Mouse (Mus musculus) C2C12 (cell line): ENCODE data around the gene Paip2b. TPM values are rescaled to one million over a fixed set of nuclear protein-coding genes. Genes with fewer than 3 reads are reported as not detected.
"Not testable (repeated sequence)": the region's sequence is repeated elsewhere in the genome, so short reads cannot be mapped to it uniquely, and the experiment has no call there.

Source experiments
- H3K27me3 ChIP-seq: one replicate; pipeline ENCODE4 v1.6.1; 2011; ENCODE audit not compliant: control insufficient read depth, insufficient read depth, insufficient read length
- H3K36me3 ChIP-seq: one replicate; pipeline ENCODE4 v1.6.1; 2011; ENCODE audit not compliant: control insufficient read depth, insufficient read depth
- H3K4me3 ChIP-seq: one replicate; pipeline ENCODE4 v1.5.1; 2011; ENCODE audit warnings: mild to moderate bottlenecking, control low read depth; ENCODE audit not compliant: poor library complexity, insufficient read depth, severe bottlenecking
- H3K79me2 ChIP-seq: one replicate; pipeline ENCODE4 v1.6.1; 2011; ENCODE audit not compliant: control insufficient read depth, insufficient read depth
- H3K79me3 ChIP-seq: one replicate; pipeline ENCODE4 v1.6.1; 2011; ENCODE audit warnings: low read depth, control low read depth
- H3ac ChIP-seq: one replicate; pipeline ENCODE3; 2011; ENCODE audit warnings: low read depth; ENCODE audit not compliant: control insufficient read depth, insufficient read length
- CEBPB ChIP-seq: IDR thresholded peaks from one replicate; pipeline ENCODE4 v1.6.1; 2011; ENCODE audit warnings: low read depth, mild to moderate bottlenecking, control low read depth, moderate library complexity
- CTCF ChIP-seq: IDR thresholded peaks from one replicate; pipeline ENCODE4 v1.5.1; 2011; ENCODE audit not compliant: control insufficient read depth, insufficient read depth, insufficient read length
- FOSL1 ChIP-seq: IDR thresholded peaks from one replicate; pipeline ENCODE4 v1.8.0; 2011; ENCODE audit warnings: mild to moderate bottlenecking, low read length; ENCODE audit not compliant: poor library complexity, insufficient read depth, severe bottlenecking
- MAX ChIP-seq: IDR thresholded peaks from one replicate; pipeline ENCODE4 v1.6.1; 2011; ENCODE audit warnings: mild to moderate bottlenecking, control low read depth
- MYOD1 ChIP-seq: IDR thresholded peaks from one replicate; pipeline ENCODE4 v1.6.1; 2011; ENCODE audit warnings: low read depth; ENCODE audit not compliant: control insufficient read depth, insufficient read length
- MYOG ChIP-seq: IDR thresholded peaks from one replicate; pipeline ENCODE4 v1.6.1; 2011; ENCODE audit not compliant: control insufficient read depth, insufficient read length; ENCODE audit errors: extremely low read depth
- USF1 ChIP-seq: IDR thresholded peaks from one replicate; pipeline ENCODE4 v1.6.1; 2011; ENCODE audit warnings: low read depth, mild to moderate bottlenecking, control low read depth, moderate library complexity
- polyA plus RNA-seq: library from polyadenylated mRNA; unstranded; fragments of >200 nt; fragmentation: generic; extraction: Trizol; gene quantifications from one replicate; pipeline ENCODE4 v1.2.1, GENCODE M21; 2012; ENCODE audit warnings: missing spikeins

The Paip2b gene
- polyA plus RNA-seq, 1 experiment, result 12.6 TPM

GRCm38 (mm10) chr6:83795492-83795900 lies 36.0 kb downstream of the Paip2b start:
- Histone ChIP-seq H3K79me2 (no peaks in the 10 kb centered on the region), H3K36me3 (peaks cover 7% of the 10 kb centered on the region), H3K79me3 (no peaks in the 10 kb centered on the region), H3K27me3 (no peaks in the 10 kb centered on the region), H3K4me3 (peak overlapping the region; percentile 64), H3ac (peak overlapping the region; percentile 80)
- no peak for TF ChIP-seq MYOG
- TF ChIP-seq FOSL1, result no peak
- no peak for TF ChIP-seq USF1
- TF ChIP-seq CEBPB, result peak; percentile 89
- TF ChIP-seq CTCF, result no peak
- TF ChIP-seq MAX, result no peak
- no peak for TF ChIP-seq MYOD1

- Histone ChIP-seq H3K36me3 (peaks cover 7% of the 10 kb centered on the region), H3K79me3 (no peaks in the 10 kb centered on the region), H3ac (peak within 1 kb of the TSS; percentile 80), H3K4me3 (peak within 1 kb of the TSS; percentile 64), H3K79me2 (no peaks in the 10 kb centered on the region), H3K27me3 (no peaks in the 10 kb centered on the region)
- TF ChIP-seq FOSL1 (no peak), MYOD1 (no peak), USF1 (peak; percentile 84), MAX (peak; percentile 34), CEBPB (no peak), MYOG (no peak), CTCF (no peak)
Measured at GRCm38 (mm10) chr6:83794760-83795296, 36.7 kb downstream of the Paip2b start, which contains the start of gene Nagk. Gene Nagk, plus strand, starts transcription at chr6:83794982.

GRCm38 (mm10) chr6:83791251-83791890 lies 40.2 kb downstream of the Paip2b start:
- Histone ChIP-seq H3K36me3 (no peaks in the 10 kb centered on the region), H3K4me3 (no peak overlapping the region), H3K79me2 (no peaks in the 10 kb centered on the region), H3K79me3 (no peaks in the 10 kb centered on the region), H3K27me3 (peaks cover 6% of the 10 kb centered on the region), H3ac (no peak overlapping the region)
- peak; percentile 8 for TF ChIP-seq MYOD1
- no peak for TF ChIP-seq CEBPB
- TF ChIP-seq MAX, result no peak
- no peak for TF ChIP-seq FOSL1
- TF ChIP-seq MYOG, result no peak

- not testable (repeated sequence) for H3K79me2 ChIP-seq, H3K79me3 ChIP-seq, H3K27me3 ChIP-seq, H3K36me3 ChIP-seq, H3ac ChIP-seq, H3K4me3 ChIP-seq
Measured at GRCm38 (mm10) chr6:83790533-83790932, 41.0 kb downstream of the Paip2b start.

GRCm38 (mm10) chr6:83788554-83788953 lies 43.0 kb downstream of the Paip2b start:
- Histone ChIP-seq H3K27me3 (peaks cover 12% of the 10 kb centered on the region), H3K4me3 (no peak overlapping the region), H3K79me2 (no peaks in the 10 kb centered on the region), H3K36me3 (no peaks in the 10 kb centered on the region), H3ac (no peak overlapping the region), H3K79me3 (no peaks in the 10 kb centered on the region)
- no peak for TF ChIP-seq MAX
- TF ChIP-seq USF1, result no peak
- no peak for TF ChIP-seq MYOG
- no peak for TF ChIP-seq CTCF
- TF ChIP-seq CEBPB, result no peak
- no peak for TF ChIP-seq FOSL1
- TF ChIP-seq MYOD1, result no peak

- Histone ChIP-seq H3ac (no peak overlapping the region), H3K79me2 (no peaks in the 10 kb centered on the region), H3K36me3 (no peaks in the 10 kb centered on the region), H3K27me3 (peaks cover 12% of the 10 kb centered on the region), H3K79me3 (no peaks in the 10 kb centered on the region), H3K4me3 (no peak overlapping the region)
- no peak for TF ChIP-seq CEBPB
- no peak for TF ChIP-seq CTCF
- TF ChIP-seq USF1, result no peak
- TF ChIP-seq MAX, result no peak
- no peak for TF ChIP-seq MYOG
Measured at GRCm38 (mm10) chr6:83786426-83786825, 45.1 kb downstream of the Paip2b start.
